Mouse (Mus musculus) cerebellum, adult 2 months (tissue): Measurements from ENCODE around the gene Dapp1.

Source experiments
- CTCF ChIP-seq: fragments of 200-500 bp; IDR thresholded peaks from 2 replicates; pipeline ENCODE4 v1.5.1; 2011; ENCODE audit warnings: low read depth, mild to moderate bottlenecking, control low read depth, low read length, moderate library complexity, borderline replicate concordance; ENCODE audit not compliant: insufficient read depth
- POLR2A ChIP-seq: fragments of 200-500 bp; IDR thresholded peaks from 2 replicates; pipeline ENCODE4 v1.6.1; 2011; ENCODE audit warnings: low read length, control low read depth, borderline replicate concordance; ENCODE audit not compliant: insufficient read depth

GRCm38 (mm10) chr3:137920594-137920993 is 60.8 kb downstream of the Dapp1 start:
- no peak for TF ChIP-seq POLR2A
- TF ChIP-seq CTCF = no peak
